Mouse (Mus musculus) C2C12 (cell line): ENCODE data around the gene Cryz.

Experiments used
- CEBPB ChIP-seq: IDR thresholded peaks from one replicate; pipeline ENCODE4 v1.6.1; 2011; ENCODE audit warnings: low read depth, mild to moderate bottlenecking, control low read depth, moderate library complexity
- CTCF ChIP-seq: IDR thresholded peaks from one replicate; pipeline ENCODE4 v1.5.1; 2011; ENCODE audit not compliant: control insufficient read depth, insufficient read depth, insufficient read length
- MAX ChIP-seq: IDR thresholded peaks from one replicate; pipeline ENCODE4 v1.6.1; 2011; ENCODE audit warnings: mild to moderate bottlenecking, control low read depth
- MYOD1 ChIP-seq: IDR thresholded peaks from one replicate; pipeline ENCODE4 v1.6.1; 2011; ENCODE audit warnings: low read depth; ENCODE audit not compliant: control insufficient read depth, insufficient read length
- USF1 ChIP-seq: IDR thresholded peaks from one replicate; pipeline ENCODE4 v1.6.1; 2011; ENCODE audit warnings: low read depth, mild to moderate bottlenecking, control low read depth, moderate library complexity

DNA sequence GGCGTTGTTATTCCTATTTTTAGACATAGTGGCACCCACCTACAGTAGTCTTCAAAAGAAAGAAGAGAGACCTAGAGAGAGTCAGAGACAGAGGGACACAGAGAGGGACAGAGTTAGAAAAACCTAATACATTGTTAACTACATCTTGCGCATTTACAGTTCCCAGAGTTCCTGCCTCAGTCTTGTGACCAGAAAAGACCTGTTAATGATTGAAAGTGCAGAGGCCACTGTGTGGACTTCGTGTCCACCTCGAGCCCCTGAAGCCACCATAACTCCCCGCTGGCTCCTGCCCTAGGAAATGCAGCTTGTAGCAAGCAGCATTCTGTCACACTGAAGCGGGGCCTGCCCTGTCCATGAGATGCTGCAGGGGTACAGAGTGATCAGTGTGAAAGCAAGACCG is 1.1 kb downstream of the Cryz start:
- no peak for TF ChIP-seq MAX
- no peak for TF ChIP-seq CTCF
- no peak for TF ChIP-seq MYOD1
- no peak for TF ChIP-seq USF1
- no peak for TF ChIP-seq CEBPB
